Mouse (Mus musculus) erythroblast, embryonic 14.5 days (primary cell): ENCODE data around the gene Pitpna. TPM values are rescaled to one million over a fixed set of nuclear protein-coding genes. Genes with fewer than 3 reads are reported as not detected.

Experiments
- H3K27me3 ChIP-seq: 2 replicates; pipeline ENCODE4 v1.6.1; 2012; ENCODE audit warnings: inconsistent platforms; ENCODE audit not compliant: control insufficient read depth
- H3K36me3 ChIP-seq: 2 replicates; pipeline ENCODE4 v1.6.1; 2012; ENCODE audit warnings: mild to moderate bottlenecking, inconsistent platforms; ENCODE audit not compliant: control insufficient read depth
- H3K4me1 ChIP-seq: 2 replicates; pipeline ENCODE4 v1.6.1; 2012; ENCODE audit warnings: inconsistent platforms; ENCODE audit not compliant: control insufficient read depth
- H3K4me3 ChIP-seq: replicated peaks from 2 replicates; pipeline ENCODE3; 2012; ENCODE audit warnings: moderate library complexity, mild to moderate bottlenecking, inconsistent platforms
- H3K9me3 ChIP-seq: 2 replicates; pipeline ENCODE4 v1.6.1; 2012; ENCODE audit warnings: low read length, inconsistent platforms, mixed read lengths; ENCODE audit not compliant: control insufficient read depth
- GATA1 ChIP-seq: IDR thresholded peaks from 2 replicates; pipeline ENCODE4 v1.6.1; 2012; ENCODE audit warnings: low read length, inconsistent platforms, mixed read lengths
- TAL1 ChIP-seq: IDR thresholded peaks from 3 replicates; pipeline ENCODE4 v1.6.1; 2012; ENCODE audit warnings: low read length, inconsistent platforms, mixed read lengths
- polyA plus RNA-seq: library from polyadenylated mRNA; stranded (reverse); fragments of >175 nt; gene quantifications from 2 replicates; pipeline ENCODE4 v1.2.3, GENCODE M21; 2012

The Pitpna gene
- polyA plus RNA-seq, 1 experiment: 2.7 TPM

DNA sequence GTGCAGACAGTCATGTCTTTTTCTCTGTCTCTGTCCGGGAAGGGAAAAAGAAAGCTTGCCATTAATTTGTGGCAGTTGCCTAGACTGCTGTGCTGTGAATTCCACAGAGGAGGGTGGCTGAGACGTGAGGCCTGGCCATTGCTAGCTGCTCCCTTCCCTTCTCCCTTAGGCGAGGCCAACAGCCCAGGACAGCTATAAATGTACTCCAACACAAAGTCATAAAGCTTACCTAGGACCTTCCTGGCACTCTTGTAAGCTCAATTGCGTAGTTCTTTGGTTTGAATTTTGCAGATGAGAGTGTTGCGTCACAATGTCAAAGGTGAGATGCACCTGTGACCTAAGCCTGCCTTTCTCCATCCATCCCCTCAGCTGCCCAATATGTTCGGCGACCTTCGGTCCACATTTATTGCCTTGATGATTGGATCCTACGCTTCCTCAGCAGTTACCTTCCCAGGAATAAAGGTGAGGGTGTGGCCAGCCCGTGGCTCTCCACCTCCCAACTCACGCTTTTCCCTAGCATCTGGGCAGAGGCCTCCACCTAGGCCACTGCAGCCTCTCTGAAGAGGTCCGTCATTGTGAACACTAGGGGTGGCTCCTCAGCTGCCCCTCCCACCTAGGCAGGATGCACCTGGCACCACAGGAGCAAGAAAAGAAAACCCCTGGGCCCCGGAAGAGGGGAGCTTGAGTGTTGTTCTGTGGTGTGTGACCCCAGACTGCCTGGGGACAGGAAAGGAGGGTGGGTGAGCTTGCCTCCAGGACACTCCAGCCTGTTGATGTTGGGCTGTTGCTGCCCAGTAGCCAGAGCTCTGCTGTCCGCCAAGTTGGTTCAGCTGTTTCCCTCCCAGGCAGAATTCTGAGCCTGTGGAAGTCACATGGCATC, 27.1 kb upstream of the Pitpna start:
- no peak for TF ChIP-seq TAL1
- no peak for TF ChIP-seq GATA1
- Histone ChIP-seq H3K9me3 (peaks cover 4% of the 10 kb centered on the region), H3K4me3 (no peak overlapping the region), H3K27me3 (no peaks in the 10 kb centered on the region), H3K4me1 (peaks cover under 1% of the 10 kb centered on the region), H3K36me3 (peaks cover 2% of the 10 kb centered on the region)

GRCm38 (mm10) chr11:75561410-75561791, 26.5 kb upstream of the Pitpna start:
- H3K4me1 ChIP-seq: peaks cover 2% of the 10 kb centered on the region
- H3K36me3 ChIP-seq: peaks cover 2% of the 10 kb centered on the region
- peaks cover 4% of the 10 kb centered on the region for H3K9me3 ChIP-seq
- H3K4me3 ChIP-seq: no peak overlapping the region
- H3K27me3 ChIP-seq: no peaks in the 10 kb centered on the region
- no peak for TF ChIP-seq TAL1

DNA sequence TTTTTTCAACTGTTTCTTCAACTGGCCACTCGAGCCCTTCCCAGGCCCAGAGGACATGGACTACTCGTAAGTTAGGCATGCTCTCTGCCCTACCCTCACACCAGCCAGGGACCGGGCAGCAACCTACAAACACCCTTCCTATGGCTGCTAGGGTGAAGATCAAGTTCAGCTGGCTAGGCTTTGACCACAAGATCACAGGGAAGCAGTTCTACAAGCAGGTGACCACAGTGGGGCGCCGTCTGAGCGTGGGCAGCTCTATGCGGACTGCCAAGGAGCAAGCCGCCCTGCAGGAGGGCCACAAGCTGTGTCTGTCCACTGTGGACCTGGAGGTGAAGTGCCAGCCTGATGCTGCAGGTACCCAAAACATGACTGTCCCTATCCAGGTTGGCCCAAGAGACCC, 25.1 kb upstream of the Pitpna start:
- peaks cover 4% of the 10 kb centered on the region for H3K9me3 ChIP-seq
- no peak overlapping the region for H3K4me3 ChIP-seq
- TF ChIP-seq GATA1: no peak
- TF ChIP-seq TAL1: no peak
- H3K36me3 ChIP-seq: peaks cover 2% of the 10 kb centered on the region
- no peaks in the 10 kb centered on the region for H3K27me3 ChIP-seq
- H3K4me1 ChIP-seq: peaks cover 7% of the 10 kb centered on the region

GRCm38 (mm10) chr11:75563851-75564548, 23.9 kb upstream of the Pitpna start:
- no peaks in the 10 kb centered on the region for H3K27me3 ChIP-seq
- peaks cover 8% of the 10 kb centered on the region for H3K4me1 ChIP-seq
- peaks cover 2% of the 10 kb centered on the region for H3K36me3 ChIP-seq
- H3K9me3 ChIP-seq: no peaks in the 10 kb centered on the region
- H3K4me3 ChIP-seq: no peak overlapping the region
- TF ChIP-seq GATA1: no peak
- TF ChIP-seq TAL1: no peak

GRCm38 (mm10) chr11:75565849-75566248, 22.0 kb upstream of the Pitpna start:
- H3K9me3 ChIP-seq: no peaks in the 10 kb centered on the region
- H3K36me3 ChIP-seq: peaks cover 2% of the 10 kb centered on the region
- TF ChIP-seq TAL1 (no peak), GATA1 (no peak)
- H3K27me3 ChIP-seq: no peaks in the 10 kb centered on the region
- no peak overlapping the region for H3K4me3 ChIP-seq
- peaks cover 8% of the 10 kb centered on the region for H3K4me1 ChIP-seq

DNA sequence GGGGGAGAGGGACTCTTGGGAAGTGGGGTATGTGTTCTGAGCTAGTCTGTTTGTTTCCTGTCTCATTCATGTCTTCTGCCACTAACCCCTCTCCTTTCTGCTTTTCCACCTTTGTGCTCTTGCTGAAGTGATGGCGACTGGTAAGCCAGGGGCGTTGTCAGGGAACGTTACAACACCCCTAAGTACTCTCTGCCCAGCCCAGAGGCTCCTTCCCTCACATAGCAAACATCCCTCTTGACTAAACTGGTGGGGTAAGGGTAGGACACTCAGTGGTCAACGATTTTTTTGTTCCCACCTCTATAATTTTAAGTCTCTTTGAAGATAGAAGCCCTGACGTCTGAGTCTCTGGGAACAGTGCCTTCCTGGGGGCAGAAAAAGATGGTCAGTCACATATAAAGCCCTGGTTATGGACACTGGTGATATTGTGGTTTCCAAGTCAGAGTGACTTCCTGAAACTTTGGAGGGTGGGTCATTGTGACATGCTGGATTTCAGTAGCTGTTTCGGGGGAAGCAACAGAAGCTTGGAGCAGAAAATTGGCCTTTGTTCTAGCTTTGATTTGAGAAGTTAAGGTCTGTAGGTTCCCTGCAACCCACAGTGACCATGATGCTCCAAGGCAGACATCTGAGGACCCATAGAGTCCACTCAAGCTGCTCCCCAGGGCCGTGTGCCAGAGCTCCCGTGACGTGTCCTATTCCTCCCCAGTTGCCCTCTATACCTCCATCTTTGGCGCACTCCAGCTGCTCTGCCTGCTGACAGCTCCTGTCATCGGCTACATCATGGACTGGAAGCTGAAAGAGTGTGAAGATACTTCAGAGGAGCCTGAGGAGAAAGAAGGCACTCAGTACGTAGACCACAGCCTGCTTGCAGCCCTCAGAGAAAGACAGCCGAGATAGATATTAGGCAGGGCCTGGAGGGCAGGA, 21.4 kb upstream of the Pitpna start:
- no peaks in the 10 kb centered on the region for H3K9me3 ChIP-seq
- H3K36me3 ChIP-seq: peaks cover 2% of the 10 kb centered on the region
- 0 out of 2 replicates have a peak, but pooled peaks cover 1% of the 10 kb centered on the region for H3K27me3 ChIP-seq
- no peak overlapping the region for H3K4me3 ChIP-seq
- no peak for TF ChIP-seq TAL1
- TF ChIP-seq GATA1: no peak
- peaks cover 8% of the 10 kb centered on the region for H3K4me1 ChIP-seq

DNA sequence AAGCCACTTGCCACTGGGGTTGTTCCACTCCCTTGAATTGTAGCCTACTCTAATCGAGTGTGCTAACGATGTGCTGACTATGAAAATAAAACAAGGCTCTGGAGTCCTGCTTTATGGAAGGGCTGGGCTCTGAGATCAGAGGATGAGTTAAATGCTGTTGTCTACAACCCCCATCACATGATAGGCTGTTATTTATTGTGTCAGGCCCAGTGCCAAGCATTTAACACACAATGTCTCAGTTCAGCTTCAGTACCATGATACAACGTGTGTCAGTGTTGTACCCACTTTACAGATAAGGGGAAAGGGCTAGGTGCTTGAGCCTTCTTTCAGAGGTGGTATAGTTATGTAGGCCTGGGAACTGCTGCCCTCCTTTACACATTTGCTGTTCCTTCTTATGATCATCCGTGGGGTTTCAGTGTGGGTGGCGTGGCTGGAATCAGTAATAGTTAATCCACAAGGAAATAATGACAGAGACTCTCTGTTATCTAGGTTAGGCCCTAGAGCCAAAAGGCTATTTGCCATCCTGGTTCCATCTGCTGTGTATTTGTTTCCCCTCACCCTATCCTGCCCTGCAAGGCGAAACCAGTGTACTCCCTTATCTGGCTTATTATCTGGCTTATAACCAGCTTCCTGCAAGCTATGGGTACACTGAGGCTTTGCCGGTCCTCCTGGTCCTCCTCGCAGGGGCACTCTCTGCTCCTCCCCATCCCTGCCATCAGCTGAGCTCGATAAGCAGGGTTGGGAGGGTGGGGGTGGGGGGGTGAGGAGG, 20.4 kb upstream of the Pitpna start:
- H3K36me3 ChIP-seq: peaks cover 2% of the 10 kb centered on the region
- TF ChIP-seq TAL1 (no peak), GATA1 (no peak)
- no peak overlapping the region for H3K4me3 ChIP-seq
- H3K27me3 ChIP-seq: 0 out of 2 replicates have a peak, but pooled peaks cover 4% of the 10 kb centered on the region
- no peaks in the 10 kb centered on the region for H3K9me3 ChIP-seq
- peaks cover 11% of the 10 kb centered on the region for H3K4me1 ChIP-seq

DNA sequence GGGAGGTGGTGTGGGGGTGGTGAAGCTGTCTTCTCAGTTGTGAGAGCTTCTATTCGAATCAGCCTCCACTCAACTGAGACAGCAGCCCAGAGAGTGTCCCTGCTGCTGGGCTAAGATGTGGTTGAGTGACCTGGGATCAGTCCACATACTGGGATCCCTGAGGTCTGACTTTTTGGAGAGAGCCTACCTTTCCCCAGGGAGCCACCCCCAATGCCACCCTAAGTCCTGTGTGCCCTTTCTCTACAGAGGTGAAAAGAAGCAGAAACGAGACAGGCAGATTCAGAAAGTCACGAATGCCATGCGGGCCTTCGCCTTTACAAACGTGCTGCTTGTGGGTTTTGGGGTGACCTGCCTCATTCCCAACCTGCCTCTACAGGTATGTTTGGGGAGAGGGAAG, 19.8 kb upstream of the Pitpna start:
- H3K36me3 ChIP-seq: no peaks in the 10 kb centered on the region
- no peak for TF ChIP-seq TAL1
- no peak for TF ChIP-seq GATA1
- no peaks in the 10 kb centered on the region for H3K9me3 ChIP-seq
- peaks cover 17% of the 10 kb centered on the region for H3K4me1 ChIP-seq
- H3K27me3 ChIP-seq: 0 out of 2 replicates have a peak, but pooled peaks cover 4% of the 10 kb centered on the region
- no peak overlapping the region for H3K4me3 ChIP-seq
